Mouse (Mus musculus) spleen, adult 2 months (tissue): ENCODE measurements at regions not wholly inside any gene's neighbourhood (a gene's known extent, or its start where the extent isn't known, plus 50 kb on each side); places are given as distances from the start of the nearest gene placed in this dataset.

Experiments used
- CTCF ChIP-seq: fragments of 200-500 bp; IDR thresholded peaks from 2 replicates; pipeline ENCODE4 v1.5.1; 2011; ENCODE audit warnings: mild to moderate bottlenecking, inconsistent platforms; ENCODE audit not compliant: insufficient read depth, insufficient read length, insufficient replicate concordance; ENCODE audit errors: extremely low read depth
- POLR2A ChIP-seq: fragments of 200-500 bp; IDR thresholded peaks from 2 replicates; pipeline ENCODE4 v1.6.1; 2011; ENCODE audit warnings: low read depth, low read length, inconsistent platforms

- no peak for TF ChIP-seq CTCF
- no peak for TF ChIP-seq POLR2A
Observed at GRCm38 (mm10) chr8:79503906-79504305, 104.6 kb upstream of the Smad1 start.
